Mouse (Mus musculus): ENCODE data around the gene Thsd4.

DNA sequence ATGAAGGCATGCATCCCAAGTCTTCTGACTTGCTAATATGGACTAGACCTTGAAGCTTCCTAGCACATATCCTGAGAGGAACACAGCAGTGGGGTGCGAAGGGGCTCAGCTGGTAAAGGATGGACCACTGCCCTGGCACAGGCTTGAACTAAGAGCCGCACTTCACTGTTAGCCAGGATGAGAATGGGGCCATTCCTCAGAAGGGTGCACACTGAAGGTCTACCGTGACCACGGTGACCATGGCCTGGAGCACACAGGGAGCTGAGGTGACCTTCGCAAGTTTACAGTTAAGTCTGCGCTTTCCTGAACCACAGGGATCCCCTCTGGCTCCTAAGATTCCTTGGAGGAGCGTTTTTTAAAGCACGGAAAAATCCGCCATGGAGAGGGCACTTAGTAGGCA is 406.5 kb downstream of the Thsd4 start:
- TF ChIP-seq POLR2A (IDR thresholded peaks at IDR 0.05; ENCODE audit: low read depth, low read length) (no peak), CTCF (conservative IDR thresholded peaks at IDR 0.05; ENCODE audit: insufficient read depth, insufficient read length, low read depth, low read length) (no peak)
